Mouse (Mus musculus) hindbrain, embryonic 16.5 days (tissue): ENCODE data around the gene Csf3. TPM values are rescaled to one million over a fixed set of nuclear protein-coding genes. Genes with fewer than 3 reads are reported as not detected.

Source experiments
- ATAC-seq: fragments of 200-750 bp; cut with Nextera tagmentation; 2 replicates; pipeline ENCODE4 v1.8.0; 2017; ENCODE audit warnings: moderate TSS enrichment, moderate library complexity
- H3K27ac ChIP-seq: fragments of 300-500 bp; sonication (generic); 2 replicates; pipeline ENCODE4 v1.5.1; 2014; ENCODE audit warnings: low read depth, mild to moderate bottlenecking, control low read depth, low read length, moderate library complexity
- H3K27me3 ChIP-seq: fragments of 300-500 bp; sonication (generic); replicated peaks from 2 replicates; pipeline ENCODE4 v1.6.1; 2014; ENCODE audit warnings: low read length; ENCODE audit not compliant: control insufficient read depth, insufficient read depth
- H3K36me3 ChIP-seq: fragments of 300-500 bp; sonication (generic); 2 replicates; pipeline ENCODE4 v1.6.1; 2014; ENCODE audit warnings: mild to moderate bottlenecking, low read length, moderate library complexity, mixed read lengths; ENCODE audit not compliant: control insufficient read depth, insufficient read depth
- H3K4me1 ChIP-seq: fragments of 300-500 bp; sonication (generic); 2 replicates; pipeline ENCODE4 v1.6.1; 2014; ENCODE audit warnings: low read depth, low read length; ENCODE audit not compliant: control insufficient read depth, insufficient read depth
- H3K4me2 ChIP-seq: fragments of 300-500 bp; sonication (generic); 2 replicates; pipeline ENCODE4 v1.6.1; 2014; ENCODE audit warnings: mild to moderate bottlenecking, low read length, control low read depth, moderate library complexity
- H3K4me3 ChIP-seq: fragments of 300-500 bp; sonication (generic); 2 replicates; pipeline ENCODE4 v1.5.1; 2014; ENCODE audit warnings: mild to moderate bottlenecking, low read length, control low read depth, moderate library complexity
- H3K9ac ChIP-seq: fragments of 300-500 bp; sonication (generic); 2 replicates; pipeline ENCODE4 v1.6.1; 2014; ENCODE audit warnings: low read depth, mild to moderate bottlenecking, control low read depth, low read length, moderate library complexity
- H3K9me3 ChIP-seq: fragments of 300-500 bp; sonication (generic); 2 replicates; pipeline ENCODE4 v1.6.1; 2014; ENCODE audit warnings: mild to moderate bottlenecking, low read length, moderate library complexity; ENCODE audit not compliant: control insufficient read depth
- WGBS: fragments of 180-500 bp; shearing (Covaris S2); extraction: QIAGEN DNeasy Blood & Tissue Kit; methylation state at CpG from one replicate; pipeline ENCODE4 v1.1.7; 2014; 5-methylcytosine and 5-hydroxymethylcytosine counted together
- polyA plus RNA-seq: library from polyadenylated mRNA; unstranded; fragments of >200 nt; fragmentation: Nextera tagmentation; extraction: Ambion mirVana; gene quantifications from 2 replicates; pipeline ENCODE4 v1.2.1, GENCODE M21; 2015

The Csf3 gene
- polyA plus RNA-seq, 1 experiment from 2014 or later: not detected

- Histone ChIP-seq H3K9ac (no peak overlapping the region), H3K9me3 (no peaks in the 10 kb centered on the region), H3K27me3 (no peaks in the 10 kb centered on the region), H3K27ac (no peak overlapping the region), H3K4me1 (no peaks in the 10 kb centered on the region), H3K4me3 (no peak overlapping the region), H3K36me3 (peaks cover 53% of the 10 kb centered on the region), H3K4me2 (no peak overlapping the region)
- no peak for ATAC-seq
- WGBS: 81% methylated on average over 13 of the region's 13 CpGs
Observed at GRCm38 (mm10) chr11:98693201-98693600, 7.9 kb upstream of the Csf3 start.

DNA sequence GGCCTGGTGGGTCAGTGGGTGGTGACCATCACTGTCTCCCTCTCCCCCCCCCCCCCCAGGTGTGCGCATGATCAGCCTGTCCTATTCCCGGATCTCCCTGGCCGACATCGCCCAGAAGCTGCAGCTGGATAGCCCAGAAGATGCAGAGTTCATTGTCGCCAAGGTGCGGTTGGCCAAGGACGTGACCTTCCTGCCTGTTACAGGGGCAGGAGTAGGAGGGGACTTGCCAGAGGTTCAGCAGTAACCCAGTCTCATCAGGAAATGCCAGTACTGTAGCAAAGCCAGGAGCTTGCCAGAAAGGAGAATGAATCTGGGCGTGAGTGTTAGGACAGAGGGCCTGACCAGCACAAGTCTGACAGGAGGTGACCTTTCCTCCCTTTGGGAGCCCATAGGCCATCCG lies 7.3 kb upstream of the Csf3 start:
- no peaks in the 10 kb centered on the region for H3K27me3 ChIP-seq
- no peak for ATAC-seq
- H3K36me3 ChIP-seq: peaks cover 51% of the 10 kb centered on the region
- no peak overlapping the region for H3K27ac ChIP-seq
- H3K4me3 ChIP-seq: no peak overlapping the region
- 93% methylated on average over 9 of the region's 9 CpGs for WGBS
- H3K9me3 ChIP-seq: no peaks in the 10 kb centered on the region
- no peak overlapping the region for H3K9ac ChIP-seq
- H3K4me2 ChIP-seq: no peak overlapping the region
- H3K4me1 ChIP-seq: no peaks in the 10 kb centered on the region

GRCm38 (mm10) chr11:98694301-98694700 lies 6.8 kb upstream of the Csf3 start:
- 78% methylated on average over 9 of the region's 9 CpGs for WGBS
- H3K9ac ChIP-seq: no peak overlapping the region

DNA sequence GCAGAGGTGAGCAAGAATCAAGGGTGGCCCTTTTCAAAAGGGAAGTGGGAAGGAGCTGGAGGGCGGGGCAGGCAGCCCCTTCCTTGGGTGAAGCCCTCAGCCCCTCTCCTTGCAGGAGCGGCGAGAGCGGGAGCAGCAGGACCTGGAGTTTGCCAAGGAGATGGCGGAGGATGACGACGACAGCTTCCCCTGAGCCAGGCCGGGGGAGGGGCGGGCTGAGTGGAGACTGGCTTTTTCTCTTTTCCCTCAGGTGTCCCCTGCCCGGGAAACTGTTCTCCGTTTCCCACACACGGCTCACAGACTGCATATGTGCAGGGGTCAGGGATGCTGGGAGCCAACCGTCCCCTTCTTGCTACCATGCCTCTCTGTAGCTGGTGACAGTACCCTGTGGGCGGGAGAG lies 5.7 kb upstream of the Csf3 start:
- WGBS: 65% methylated on average over 14 of the region's 14 CpGs
- Histone ChIP-seq H3K27ac (no peak overlapping the region), H3K36me3 (peaks cover 40% of the 10 kb centered on the region), H3K27me3 (no peaks in the 10 kb centered on the region), H3K4me3 (no peak overlapping the region), H3K9ac (no peak overlapping the region), H3K9me3 (no peaks in the 10 kb centered on the region), H3K4me2 (no peak overlapping the region), H3K4me1 (no peaks in the 10 kb centered on the region)
- no peak for ATAC-seq

More at GRCm38 (mm10) chr11:98694301-98694700, 6.8 kb upstream of the Csf3 start:
- no peaks in the 10 kb centered on the region for H3K9me3 ChIP-seq
- no peak for ATAC-seq
- no peak overlapping the region for H3K4me2 ChIP-seq
- H3K4me1 ChIP-seq: no peaks in the 10 kb centered on the region
- H3K4me3 ChIP-seq: no peak overlapping the region
- H3K27ac ChIP-seq: no peak overlapping the region
- H3K36me3 ChIP-seq: peaks cover 51% of the 10 kb centered on the region
- no peaks in the 10 kb centered on the region for H3K27me3 ChIP-seq

GRCm38 (mm10) chr11:98696454-98697216 lies 4.4 kb upstream of the Csf3 start:
- Histone ChIP-seq H3K9ac (no peak overlapping the region), H3K9me3 (no peaks in the 10 kb centered on the region), H3K4me1 (no peaks in the 10 kb centered on the region), H3K4me2 (no peak overlapping the region), H3K27ac (no peak overlapping the region), H3K27me3 (no peaks in the 10 kb centered on the region), H3K36me3 (peaks cover 28% of the 10 kb centered on the region), H3K4me3 (no peak overlapping the region)
- WGBS: 83% methylated on average over 14 of the region's 14 CpGs
- no peak for ATAC-seq

GRCm38 (mm10) chr11:98697225-98697624 lies 3.8 kb upstream of the Csf3 start:
- Histone ChIP-seq H3K27ac (no peak overlapping the region), H3K36me3 (peaks cover 22% of the 10 kb centered on the region), H3K4me2 (no peak overlapping the region), H3K9me3 (no peaks in the 10 kb centered on the region), H3K4me3 (no peak overlapping the region), H3K27me3 (no peaks in the 10 kb centered on the region), H3K9ac (no peak overlapping the region), H3K4me1 (no peaks in the 10 kb centered on the region)
- 90% methylated on average over 12 of the region's 12 CpGs for WGBS
- no peak for ATAC-seq

- H3K4me3 ChIP-seq: no peak overlapping the region
- H3K27me3 ChIP-seq: no peaks in the 10 kb centered on the region
- H3K4me2 ChIP-seq: no peak overlapping the region
- WGBS: 83% methylated on average over 16 of the region's 16 CpGs
- ATAC-seq: no peak
- no peak overlapping the region; the same call in 1 of the 2 replicates for H3K9ac ChIP-seq
- H3K27ac ChIP-seq: no peak overlapping the region
- no peaks in the 10 kb centered on the region for H3K9me3 ChIP-seq
- H3K36me3 ChIP-seq: peaks cover 14% of the 10 kb centered on the region
- H3K4me1 ChIP-seq: no peaks in the 10 kb centered on the region
Observed at GRCm38 (mm10) chr11:98698849-98699640, 2.0 kb upstream of the Csf3 start.

DNA sequence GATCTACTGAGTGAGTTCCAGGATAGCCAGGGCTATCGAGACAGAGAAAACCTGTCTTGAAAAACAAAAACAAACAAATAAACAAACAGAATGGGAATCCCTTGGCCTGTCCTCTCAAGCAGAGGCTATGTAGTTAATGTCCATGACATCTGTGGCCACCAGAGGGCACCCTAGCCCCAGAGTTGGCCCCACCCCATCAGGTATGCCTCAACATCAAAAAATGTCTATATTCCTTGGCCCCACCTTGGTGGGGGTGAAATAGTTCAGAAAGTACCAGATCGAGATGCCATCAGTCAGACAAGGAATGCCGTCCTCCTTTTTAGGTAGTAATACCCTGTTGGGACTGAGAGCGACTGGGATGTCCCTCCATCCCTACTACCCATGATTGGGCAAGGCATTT lies 1.2 kb upstream of the Csf3 start:
- 0 out of 2 replicates have a peak, but pooled peaks have one; percentile 53 for ATAC-seq

GRCm38 (mm10) chr11:98702323-98702722 lies 1.3 kb downstream of the Csf3 start:
- H3K4me3 ChIP-seq: no peak overlapping the region
- peaks cover 28% of the 10 kb centered on the region for H3K36me3 ChIP-seq
- 68% methylated on average over 5 of the region's 5 CpGs for WGBS
- H3K27me3 ChIP-seq: no peaks in the 10 kb centered on the region
- H3K27ac ChIP-seq: no peak overlapping the region
- no peak overlapping the region for H3K4me2 ChIP-seq
- H3K9ac ChIP-seq: no peak overlapping the region
- H3K4me1 ChIP-seq: no peaks in the 10 kb centered on the region
- no peak for ATAC-seq
- H3K9me3 ChIP-seq: no peaks in the 10 kb centered on the region

More for the DNA sequence above, 1.2 kb upstream of the Csf3 start:
- no peak overlapping the region for H3K4me3 ChIP-seq
- no peak overlapping the region for H3K27ac ChIP-seq
- no peak overlapping the region for H3K4me2 ChIP-seq
- no peaks in the 10 kb centered on the region for H3K9me3 ChIP-seq
- H3K9ac ChIP-seq: no peak overlapping the region
- peaks cover 16% of the 10 kb centered on the region for H3K36me3 ChIP-seq
- no peaks in the 10 kb centered on the region for H3K27me3 ChIP-seq
- H3K4me1 ChIP-seq: no peaks in the 10 kb centered on the region
- 53% methylated on average over 4 of the region's 4 CpGs for WGBS
